Mouse (Mus musculus) CD4-positive helper T cell, adult 2 months (primary cell): ENCODE measurements around the gene Papln.

Experiments used
- DNase-seq: peaks from one replicate; pipeline ENCODE4 v3.0.0-alpha.2; 2012; ENCODE audit warnings: low read depth, missing footprints, low spot score

Gene Papln

DNA sequence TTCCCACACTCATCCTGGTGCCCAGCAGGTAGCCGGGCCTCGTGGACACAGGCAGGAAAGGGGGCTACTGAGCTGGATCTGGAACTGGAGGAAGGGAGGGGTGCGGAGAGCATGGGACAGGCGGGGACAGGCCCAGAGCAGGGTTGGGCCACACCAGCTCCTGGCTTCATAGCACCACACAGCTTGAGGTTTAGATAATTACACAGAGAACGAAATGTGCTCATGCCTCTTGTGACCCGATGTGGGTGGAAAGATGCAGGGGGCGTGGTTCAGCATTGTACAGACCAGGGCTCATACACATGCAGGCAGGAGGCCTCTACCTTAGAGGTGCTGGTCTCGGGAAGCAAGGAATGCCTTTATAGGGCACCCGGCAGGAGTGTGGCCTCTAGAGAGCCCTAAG lies 4.4 kb downstream of the Papln start:
- DNase-seq = no peak

- DNase-seq = no peak
These were observed 4.9 kb downstream of the Papln start for GRCm38 (mm10) chr12:83768235-83768899.

DNA sequence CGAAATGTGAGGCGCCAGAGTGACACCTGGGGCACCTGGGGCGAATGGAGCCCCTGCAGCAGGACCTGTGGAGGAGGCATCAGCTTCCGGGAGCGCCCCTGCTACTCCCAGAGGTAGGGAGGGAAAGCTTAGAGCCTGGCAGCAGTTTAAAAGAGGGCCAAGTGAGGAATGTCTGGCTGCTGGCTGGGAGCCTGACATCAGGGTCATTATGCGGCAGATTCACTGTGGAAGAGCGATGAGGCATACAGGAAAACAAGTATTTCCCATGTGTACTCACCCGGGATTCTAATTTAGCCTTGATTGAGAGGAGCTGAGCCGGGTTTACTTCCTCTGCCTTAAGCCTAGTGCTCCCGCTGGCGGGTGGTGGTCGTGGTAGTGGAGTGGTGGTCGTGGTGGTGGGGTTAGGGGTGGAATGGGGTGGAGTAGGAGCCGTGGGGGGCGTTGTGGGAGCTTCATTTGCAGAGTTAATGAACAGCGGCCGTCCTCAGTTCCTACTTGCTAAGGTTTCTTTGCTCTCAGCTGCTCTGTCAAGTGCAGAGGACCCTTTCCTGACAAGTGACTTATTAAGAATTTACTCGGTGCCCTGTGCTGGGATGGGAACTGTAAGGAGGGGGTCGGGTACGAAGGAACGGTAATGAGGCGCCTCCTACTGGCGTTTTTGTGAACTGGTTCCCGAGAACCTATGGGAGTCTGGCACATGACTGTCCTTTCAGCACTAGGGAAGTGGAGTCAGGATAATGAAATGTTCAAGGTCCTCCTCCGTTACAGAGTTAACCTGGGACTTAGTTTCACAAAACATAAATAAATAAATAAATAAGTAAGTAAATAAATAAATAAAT lies 7.2 kb downstream of the Papln start:
- peak; percentile 43 for DNase-seq

GRCm38 (mm10) chr12:83775621-83776020 lies 12.2 kb downstream of the Papln start:
- DNase-seq = no peak

DNA sequence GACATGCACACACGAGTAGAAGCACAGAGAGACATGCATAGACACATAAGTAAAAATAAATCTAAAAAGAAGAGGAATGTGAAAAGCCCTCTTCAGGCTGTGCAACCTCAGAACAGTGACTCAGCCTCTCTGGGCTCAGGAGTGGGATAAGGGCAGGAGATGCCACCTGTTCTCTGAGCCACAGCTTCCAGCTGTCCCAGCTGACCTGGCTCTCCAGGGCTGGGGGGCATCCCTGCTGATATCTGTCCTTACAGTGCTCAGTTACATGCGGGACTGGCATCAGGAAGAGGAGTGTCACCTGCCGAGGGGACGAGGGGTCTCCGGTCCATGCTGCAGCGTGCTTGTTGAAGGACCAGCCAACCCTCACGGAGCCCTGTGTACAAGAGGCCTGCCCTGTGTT lies 13.3 kb downstream of the Papln start:
- DNase-seq = no peak

DNA sequence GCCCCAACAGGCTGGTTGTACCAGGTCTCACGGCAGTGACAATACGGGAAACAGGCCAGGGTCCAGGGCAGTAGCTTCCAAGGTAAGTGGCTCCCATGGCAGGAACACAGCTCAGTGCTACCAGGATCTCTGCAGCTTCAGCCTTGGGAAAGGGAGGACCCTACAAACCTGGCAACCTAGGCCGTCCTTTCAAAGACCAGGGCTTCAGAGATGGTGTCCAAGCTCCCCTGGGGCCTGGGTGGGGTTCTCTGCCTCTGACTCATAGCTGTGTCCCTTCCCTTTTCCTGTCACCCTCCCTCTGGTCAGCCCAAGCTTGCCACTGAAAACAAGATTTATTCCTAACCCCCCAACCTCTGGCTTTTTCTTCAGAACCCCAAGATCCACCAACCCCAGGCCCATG lies 16.7 kb downstream of the Papln start:
- DNase-seq = no peak

DNA sequence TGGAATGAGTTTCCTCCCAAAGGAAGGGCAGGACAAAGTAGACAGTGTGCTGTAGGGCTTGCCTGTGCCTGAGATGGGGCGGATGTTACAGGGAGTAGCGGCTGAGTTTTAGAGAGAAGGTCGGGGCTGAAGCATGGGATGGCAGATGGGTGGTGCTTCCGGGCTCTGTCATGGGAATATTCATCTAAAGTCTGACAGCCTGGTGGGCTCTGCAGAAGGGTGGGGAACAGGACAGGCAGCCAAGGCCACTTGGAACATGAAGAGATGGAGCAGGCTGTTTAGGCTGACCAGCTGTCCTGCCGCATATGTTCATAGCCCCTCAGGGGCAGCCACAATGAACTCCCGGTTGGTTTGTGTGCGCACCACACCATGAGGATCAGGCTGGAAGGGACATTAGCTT lies 17.8 kb downstream of the Papln start:
- DNase-seq = no peak

- no peak for DNase-seq
These were observed 18.3 kb downstream of the Papln start for GRCm38 (mm10) chr12:83781640-83782278.

GRCm38 (mm10) chr12:83782669-83783068 lies 19.2 kb downstream of the Papln start:
- DNase-seq = no peak

- DNase-seq = no peak
These were observed 21.9 kb downstream of the Papln start for GRCm38 (mm10) chr12:83785305-83785704.

GRCm38 (mm10) chr12:83789051-83789780 lies 25.8 kb downstream of the Papln start:
- DNase-seq = no peak

- no peak for DNase-seq
These were observed 26.3 kb downstream of the Papln start for GRCm38 (mm10) chr12:83789781-83790140.

- DNase-seq = no peak
These were observed 27.3 kb downstream of the Papln start for GRCm38 (mm10) chr12:83790749-83791148.

GRCm38 (mm10) chr12:83791737-83792136 lies 28.3 kb downstream of the Papln start:
- DNase-seq = no peak

- no peak for DNase-seq
These were observed 29.4 kb downstream of the Papln start for GRCm38 (mm10) chr12:83792706-83793410.

DNA sequence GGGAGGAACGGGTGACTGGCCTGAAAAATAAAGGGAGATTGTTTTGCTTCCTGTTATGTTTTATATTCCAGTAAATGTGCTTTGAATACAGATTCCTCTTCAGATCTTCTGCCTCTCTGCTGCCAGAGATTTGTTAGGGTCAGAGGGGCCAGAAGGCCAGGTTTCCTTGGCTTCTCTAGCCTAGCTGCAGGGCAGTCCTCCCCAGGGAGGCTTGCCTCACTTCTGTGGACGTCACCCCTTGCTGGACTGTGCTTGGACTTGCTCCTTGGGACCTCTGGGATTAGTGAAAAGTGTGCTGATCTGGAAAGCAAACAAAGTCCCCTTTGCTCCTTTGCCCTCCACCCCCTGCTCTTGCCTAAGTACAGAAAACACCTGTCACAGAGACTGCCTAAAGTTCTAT lies 31.6 kb downstream of the Papln start:
- no peak for DNase-seq

- no peak for DNase-seq
These were observed 32.2 kb downstream of the Papln start for GRCm38 (mm10) chr12:83795586-83795985.

- DNase-seq = no peak
These were observed 34.9 kb downstream of the Papln start for GRCm38 (mm10) chr12:83798313-83798712.

- DNase-seq = no peak
These were observed 37.5 kb downstream of the Papln start for GRCm38 (mm10) chr12:83800943-83801342.

DNA sequence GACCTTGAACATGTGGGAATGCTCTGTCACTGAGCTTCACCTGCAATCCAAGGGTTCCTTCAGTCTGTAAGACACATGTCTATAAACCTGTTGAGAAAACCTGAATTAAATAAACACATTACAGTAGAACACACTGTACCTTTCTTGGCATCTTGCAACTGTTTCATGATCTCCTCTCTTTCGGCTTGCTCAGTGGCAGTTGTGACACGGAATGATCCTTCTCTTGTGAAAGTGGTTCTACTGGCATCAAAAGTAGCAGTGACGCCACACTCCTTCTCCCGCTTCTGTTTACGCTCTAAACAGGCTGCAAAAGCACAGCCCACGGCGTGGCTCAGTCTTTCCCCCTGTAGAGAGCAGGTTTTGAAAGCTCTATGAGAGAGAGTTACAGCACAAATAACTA lies 40.2 kb downstream of the Papln start:
- DNase-seq = no peak

GRCm38 (mm10) chr12:83811901-83812300 lies 48.5 kb downstream of the Papln start:
- DNase-seq = no peak
